Mouse (Mus musculus) embryonic stem cell, embryonic (primary cell): ENCODE results near the gene Higd2a.

Experiments
- CTCF ChIA-PET, 4 experiments: fragments of 300-600 bp in 2 of 4; fragments of 350-600 bp in 2 of 4; sonication (Branson Sonifier 250); formaldehyde crosslinking; loops; one replicate each; lab custom pipeline; 2022; ENCODE audit warnings: inconsistent platforms in 2 of 4; lab: Charles Lee
- POLR2A ChIA-PET, 4 experiments: fragments of 300-600 bp in 2 of 4; fragments of 350-600 bp in 2 of 4; sonication (Branson Sonifier 250); formaldehyde crosslinking; loops; one replicate each; lab custom pipeline; 2022; ENCODE audit warnings: antibody characterized with exemption in 4 of 4, inconsistent platforms in 1 of 4; lab: Charles Lee

Gene Higd2a

GRCm38 (mm10) chr13:54571637-54572036 lies 18.4 kb upstream of the Higd2a start:
- ChIA-PET CTCF (no interaction called here), POLR2A (interaction anchor here in 3 of 4 experiments (0.7 to 1.7 kb wide), 8 partner anchors 8 to 66 kb away, joined by 3 to 6 read pairs (median 5); partner anchors contain the start of genes Higd2a (in 2 of the 3), Nop16 (in 2 of the 3) and Faf2 (in 1 of the 3))

GRCm38 (mm10) chr13:54572621-54573020 lies 17.4 kb upstream of the Higd2a start:
- ChIA-PET CTCF (interaction anchor here in 1 of 4 experiments (0.6 kb wide), 1 partner anchor 1513 kb away, joined by 4 read pairs; no protein-coding TSS in a partner anchor), POLR2A (interaction anchor here in 1 of 4 experiments (1.2 kb wide), 1 partner anchor 17 kb away, joined by 3 read pairs; no protein-coding TSS in a partner anchor)

GRCm38 (mm10) chr13:54574854-54575481 lies 15.0 kb upstream of the Higd2a start, which contains the start of gene Arl10:
Gene Arl10, plus strand, starts transcription at chr13:54575015.
- CTCF ChIA-PET = interaction anchor here in 3 of 4 experiments (0.5 to 1.5 kb wide), 5 partner anchors 9 to 135 kb away, joined by 3 to 6 read pairs (median 5); partner anchors contain the start of genes 4833439L19Rik (in 1 of the 3), Faf2 (in 1 of the 3), Higd2a (in 1 of the 3) and Nop16 (in 1 of the 3)
- POLR2A ChIA-PET = interaction anchor here in 3 of 4 experiments (0.6 to 8.8 kb wide), 24 partner anchors 8 to 713 kb away, joined by 3 to 82 read pairs (median 6); partner anchors contain the start of genes 4833439L19Rik (in 3 of the 3), Higd2a (in 3 of the 3), Nop16 (in 3 of the 3) and Cltb (in 1 of the 3)

- POLR2A ChIA-PET = interaction anchor here in 3 of 4 experiments (0.6 to 8.8 kb wide), 21 partner anchors 8 to 712 kb away, joined by 3 to 82 read pairs (median 6); partner anchors contain the start of genes 4833439L19Rik (in 3 of the 3), Higd2a (in 3 of the 3), Nop16 (in 3 of the 3) and Cltb (in 1 of the 3)
- CTCF ChIA-PET = interaction anchor here in 3 of 4 experiments (0.5 to 1.5 kb wide), 7 partner anchors 10 to 932 kb away, joined by 3 to 6 read pairs (median 3); partner anchors contain the start of genes 4833439L19Rik (in 1 of the 3), Faf2 (in 1 of the 3), Higd2a (in 1 of the 3) and Nop16 (in 1 of the 3)
Observed at GRCm38 (mm10) chr13:54575489-54575888, 14.5 kb upstream of the Higd2a start.

GRCm38 (mm10) chr13:54577652-54578507 lies 12.1 kb upstream of the Higd2a start:
- ChIA-PET POLR2A (interaction anchor here in 3 of 4 experiments (0.5 to 8.8 kb wide), 16 partner anchors 9 to 212 kb away, joined by 3 to 82 read pairs (median 3); partner anchors contain the start of genes Higd2a (in 3 of the 3), Nop16 (in 3 of the 3) and Thoc3 (in 1 of the 3)), CTCF (interaction anchor here in 3 of 4 experiments (0.6 to 0.9 kb wide), 4 partner anchors 12 to 1077 kb away, joined by 5 to 8 read pairs (median 6); partner anchors contain the start of gene 4833439L19Rik (in 1 of the 3))

- ChIA-PET POLR2A (interaction anchor here in 2 of 4 experiments (0.7 to 8.8 kb wide), 6 partner anchors 9 to 133 kb away, joined by 3 to 82 read pairs (median 5); partner anchors contain the start of genes Higd2a (in 2 of the 2) and Nop16 (in 2 of the 2)), CTCF (interaction anchor here in 2 of 4 experiments (0.7 to 3.1 kb wide), 2 partner anchors 16 to 18 kb away, joined by 3 to 8 read pairs; partner anchors contain the start of gene 4833439L19Rik (in 1 of the 2))
Observed at GRCm38 (mm10) chr13:54581385-54581784, 8.6 kb upstream of the Higd2a start.

- POLR2A ChIA-PET = interaction anchor here in 3 of 4 experiments (0.6 to 8.8 kb wide), 8 partner anchors 8 to 135 kb away, joined by 3 to 82 read pairs (median 4); partner anchors contain the start of genes Higd2a (in 2 of the 3), Nop16 (in 2 of the 3) and Faf2 (in 1 of the 3)
- CTCF ChIA-PET = no interaction called here
Observed at GRCm38 (mm10) chr13:54582126-54582525, 7.9 kb upstream of the Higd2a start.

GRCm38 (mm10) chr13:54582860-54583259 lies 7.1 kb upstream of the Higd2a start:
- ChIA-PET CTCF (interaction anchor here in 1 of 4 experiments (0.7 kb wide), 1 partner anchor 39 kb away, joined by 3 read pairs; no protein-coding TSS in a partner anchor), POLR2A (interaction anchor here in 2 of 4 experiments (0.6 to 1.4 kb wide), 5 partner anchors 8 to 1647 kb away, joined by 3 to 4 read pairs (median 4); partner anchors contain the start of genes Arl10 (in 1 of the 2) and Faf2 (in 1 of the 2))

GRCm38 (mm10) chr13:54585831-54586230 lies 4.2 kb upstream of the Higd2a start:
- CTCF ChIA-PET = no interaction called here
- POLR2A ChIA-PET = interaction anchor here in 3 of 4 experiments (0.6 to 2.7 kb wide), 8 partner anchors 10 to 466 kb away, joined by 3 to 11 read pairs (median 4); partner anchors contain the start of genes Arl10 (in 2 of the 3) and Simc1 (in 1 of the 3)

GRCm38 (mm10) chr13:54589414-54589995 lies 502 bp upstream of the Higd2a start:
- CTCF ChIA-PET = interaction anchor here in 3 of 4 experiments (0.7 to 1.7 kb wide), 8 partner anchors 11 to 32 kb away, joined by 3 to 6 read pairs (median 3); partner anchors contain the start of genes Faf2 (in 2 of the 3), 4833439L19Rik (in 1 of the 3) and Arl10 (in 1 of the 3)
- POLR2A ChIA-PET = interaction anchor here (0.5 to 5.3 kb wide), 66 partner anchors 11 to 953 kb away, joined by 3 to 82 read pairs (median 5); partner anchors contain the start of genes Arl10 (in 3 of the 4), Cltb (in 3 of the 4), Faf2 (in 2 of the 4) and Simc1 (in 2 of the 4)

- ChIA-PET POLR2A (interaction anchor here in 2 of 4 experiments (0.8 to 5.3 kb wide), 14 partner anchors 10 to 118 kb away, joined by 3 to 58 read pairs (median 14); partner anchors contain the start of genes 4833439L19Rik (in 1 of the 2), Arl10 (in 1 of the 2), Cltb (in 1 of the 2) and Faf2 (in 1 of the 2)), CTCF (interaction anchor here in 1 of 4 experiments (1.0 kb wide), 1 partner anchor 26 kb away, joined by 3 read pairs; no protein-coding TSS in a partner anchor)
Observed at GRCm38 (mm10) chr13:54591776-54592356, 1.9 kb downstream of the Higd2a start.

GRCm38 (mm10) chr13:54593617-54594016 lies 3.6 kb downstream of the Higd2a start:
- ChIA-PET CTCF (interaction anchor here in 1 of 4 experiments (0.6 kb wide), 1 partner anchor 33 kb away, joined by 3 read pairs; no protein-coding TSS in a partner anchor), POLR2A (interaction anchor here in 3 of 4 experiments (0.6 to 5.3 kb wide), 9 partner anchors 8 to 136 kb away, joined by 3 to 54 read pairs (median 5); partner anchors contain the start of gene 4833439L19Rik (in 1 of the 3))

- ChIA-PET POLR2A (interaction anchor here in 2 of 4 experiments (0.6 to 2.5 kb wide), 6 partner anchors 9 to 69 kb away, joined by 3 to 9 read pairs (median 6); no protein-coding TSS in a partner anchor), CTCF (no interaction called here)
Observed at GRCm38 (mm10) chr13:54596107-54596690, 6.2 kb downstream of the Higd2a start.

GRCm38 (mm10) chr13:54596870-54597269 lies 6.9 kb downstream of the Higd2a start:
- CTCF ChIA-PET = no interaction called here
- POLR2A ChIA-PET = interaction anchor here in 2 of 4 experiments (0.5 to 2.5 kb wide), 7 partner anchors 9 to 69 kb away, joined by 3 to 9 read pairs (median 3); partner anchors contain the start of gene Faf2 (in 1 of the 2)

- ChIA-PET CTCF (interaction anchor here in 1 of 4 experiments (0.6 kb wide), 1 partner anchor 17 kb away, joined by 3 read pairs; no protein-coding TSS in a partner anchor), POLR2A (interaction anchor here in 1 of 4 experiments (0.6 kb wide), 1 partner anchor 420 kb away, joined by 7 read pairs; no protein-coding TSS in a partner anchor)
Observed at GRCm38 (mm10) chr13:54598622-54599143, 8.7 kb downstream of the Higd2a start.
